Mouse (Mus musculus) C2C12 (cell line): ENCODE data around the gene Tgds. TPM values are rescaled to one million over a fixed set of nuclear protein-coding genes. Genes with fewer than 3 reads are reported as not detected.

ENCODE experiments used
- H3K27me3 ChIP-seq: one replicate; pipeline ENCODE4 v1.6.1; 2011; ENCODE audit not compliant: control insufficient read depth, insufficient read depth, insufficient read length
- H3K36me3 ChIP-seq: one replicate; pipeline ENCODE4 v1.6.1; 2011; ENCODE audit not compliant: control insufficient read depth, insufficient read depth
- H3K4me3 ChIP-seq: one replicate; pipeline ENCODE4 v1.5.1; 2011; ENCODE audit warnings: mild to moderate bottlenecking, control low read depth; ENCODE audit not compliant: poor library complexity, insufficient read depth, severe bottlenecking
- H3K79me2 ChIP-seq: one replicate; pipeline ENCODE4 v1.6.1; 2011; ENCODE audit not compliant: control insufficient read depth, insufficient read depth
- H3K79me3 ChIP-seq: one replicate; pipeline ENCODE4 v1.6.1; 2011; ENCODE audit warnings: low read depth, control low read depth
- H3ac ChIP-seq: one replicate; pipeline ENCODE3; 2011; ENCODE audit warnings: low read depth; ENCODE audit not compliant: control insufficient read depth, insufficient read length
- CEBPB ChIP-seq: IDR thresholded peaks from one replicate; pipeline ENCODE4 v1.6.1; 2011; ENCODE audit warnings: low read depth, mild to moderate bottlenecking, control low read depth, moderate library complexity
- CTCF ChIP-seq: IDR thresholded peaks from one replicate; pipeline ENCODE4 v1.5.1; 2011; ENCODE audit not compliant: control insufficient read depth, insufficient read depth, insufficient read length
- FOSL1 ChIP-seq: IDR thresholded peaks from one replicate; pipeline ENCODE4 v1.8.0; 2011; ENCODE audit warnings: mild to moderate bottlenecking, low read length; ENCODE audit not compliant: poor library complexity, insufficient read depth, severe bottlenecking
- MAX ChIP-seq: IDR thresholded peaks from one replicate; pipeline ENCODE4 v1.6.1; 2011; ENCODE audit warnings: mild to moderate bottlenecking, control low read depth
- MYOD1 ChIP-seq: IDR thresholded peaks from one replicate; pipeline ENCODE4 v1.6.1; 2011; ENCODE audit warnings: low read depth; ENCODE audit not compliant: control insufficient read depth, insufficient read length
- MYOG ChIP-seq: IDR thresholded peaks from one replicate; pipeline ENCODE4 v1.6.1; 2011; ENCODE audit not compliant: control insufficient read depth, insufficient read length; ENCODE audit errors: extremely low read depth
- USF1 ChIP-seq: IDR thresholded peaks from one replicate; pipeline ENCODE4 v1.6.1; 2011; ENCODE audit warnings: low read depth, mild to moderate bottlenecking, control low read depth, moderate library complexity
- polyA plus RNA-seq: library from polyadenylated mRNA; unstranded; fragments of >200 nt; fragmentation: generic; extraction: Trizol; gene quantifications from one replicate; pipeline ENCODE4 v1.2.1, GENCODE M21; 2012; ENCODE audit warnings: missing spikeins

The Tgds gene
- polyA plus RNA-seq, 1 experiment, result 13.7 TPM

GRCm38 (mm10) chr14:118083851-118084250 lies 48.7 kb downstream of the Tgds start:
- no peak overlapping the region for H3K4me3 ChIP-seq
- H3K36me3 ChIP-seq, result no peaks in the 10 kb centered on the region
- H3K27me3 ChIP-seq, result peaks cover 32% of the 10 kb centered on the region
- H3ac ChIP-seq, result no peak overlapping the region
- H3K79me2 ChIP-seq, result no peaks in the 10 kb centered on the region
- TF ChIP-seq CTCF (no peak), MYOD1 (no peak), MYOG (no peak), MAX (no peak), CEBPB (no peak), USF1 (no peak), FOSL1 (no peak)
- H3K79me3 ChIP-seq, result no peaks in the 10 kb centered on the region

GRCm38 (mm10) chr14:118080606-118081005 lies 51.9 kb downstream of the Tgds start:
- Histone ChIP-seq H3ac (no peak overlapping the region), H3K79me2 (no peaks in the 10 kb centered on the region), H3K36me3 (no peaks in the 10 kb centered on the region), H3K27me3 (peaks cover 37% of the 10 kb centered on the region), H3K79me3 (no peaks in the 10 kb centered on the region), H3K4me3 (no peak overlapping the region)
- TF ChIP-seq FOSL1 (no peak), MYOG (no peak), MYOD1 (no peak), CEBPB (no peak), USF1 (no peak), MAX (no peak), CTCF (no peak)

- Histone ChIP-seq H3K79me2 (no peaks in the 10 kb centered on the region), H3ac (no peak overlapping the region), H3K4me3 (no peak overlapping the region), H3K27me3 (peaks cover 3% of the 10 kb centered on the region), H3K79me3 (no peaks in the 10 kb centered on the region), H3K36me3 (no peaks in the 10 kb centered on the region)
- TF ChIP-seq MYOD1 (no peak), CTCF (no peak), MYOG (no peak), CEBPB (no peak), MAX (no peak), FOSL1 (no peak), USF1 (no peak)
Measured at GRCm38 (mm10) chr14:118070100-118070499, 62.5 kb downstream of the Tgds start.

- Histone ChIP-seq H3K27me3 (peaks cover 6% of the 10 kb centered on the region), H3K36me3 (no peaks in the 10 kb centered on the region), H3K79me3 (no peaks in the 10 kb centered on the region), H3K4me3 (no peak overlapping the region), H3ac (no peak overlapping the region), H3K79me2 (no peaks in the 10 kb centered on the region)
- TF ChIP-seq MYOG (no peak), USF1 (no peak), MYOD1 (no peak), CTCF (no peak), MAX (no peak), CEBPB (no peak), FOSL1 (no peak)
Measured at GRCm38 (mm10) chr14:118069439-118070079, 63.0 kb downstream of the Tgds start.

Other genes with a start within 250 kb of the Tgds start
- gene Dct, start 80.5 kb downstream of the Tgds start, polyA plus RNA-seq, result 0.04 TPM
- gene Gpr180, start 4.4 kb upstream of the Tgds start, polyA plus RNA-seq, result 24.4 TPM
- 0.01 TPM for gene Sox21, start 104.3 kb upstream of the Tgds start, polyA plus RNA-seq
- gene Gm9376, start 134.2 kb upstream of the Tgds start, polyA plus RNA-seq, result not detected